Mouse (Mus musculus): ENCODE data around the gene Coro2b. TPM values are rescaled to one million over a fixed set of nuclear protein-coding genes. Genes with fewer than 3 reads are reported as not detected.

Coro2b gene
- polyA plus RNA-seq, 1 experiment from 2014 or later, result 24.6 TPM

- Histone ChIP-seq H3K27me3 (ENCODE audit: control insufficient read depth, insufficient read depth, low read depth, low read length) (no peaks in the 10 kb centered on the region), H3K9ac (ENCODE audit: low read length) (no peak overlapping the region), H3K4me3 (ENCODE audit: low read length) (no peak overlapping the region), H3K4me1 (replicated peaks; ENCODE audit: control insufficient read depth, insufficient read depth, low read length) (peaks cover 47% of the 10 kb centered on the region), H3K9me3 (ENCODE audit: control insufficient read depth, low read length) (no peaks in the 10 kb centered on the region), H3K27ac (ENCODE audit: low read length) (no peak overlapping the region), H3K36me3 (ENCODE audit: control insufficient read depth, insufficient read depth, low read length) (no peaks in the 10 kb centered on the region), H3K4me2 (ENCODE audit: low read depth, low read length) (peak overlapping the region; percentile 88; the same call in 1 of the 2 replicates)
- 84% methylated on average over 7 of the region's 7 CpGs for WGBS
- ATAC-seq (ENCODE audit: low read depth), result no peak
These were observed 2.2 kb downstream of the Coro2b start for GRCm38 (mm10) chr9:62534691-62535090.

GRCm38 (mm10) chr9:62534158-62534557, 2.7 kb downstream of the Coro2b start:
- H3K27ac ChIP-seq (ENCODE audit: low read length), result no peak overlapping the region
- WGBS, result 81% methylated on average over 2 of the region's 2 CpGs
- no peaks in the 10 kb centered on the region for H3K27me3 ChIP-seq (ENCODE audit: control insufficient read depth, insufficient read depth, low read depth, low read length)
- no peaks in the 10 kb centered on the region for H3K36me3 ChIP-seq (ENCODE audit: control insufficient read depth, insufficient read depth, low read length)
- no peak overlapping the region for H3K4me3 ChIP-seq (ENCODE audit: low read length)
- H3K4me1 ChIP-seq (replicated peaks; ENCODE audit: control insufficient read depth, insufficient read depth, low read length), result peaks cover 47% of the 10 kb centered on the region
- H3K4me2 ChIP-seq (ENCODE audit: low read depth, low read length), result no peak overlapping the region
- no peak for ATAC-seq (ENCODE audit: low read depth)
- no peak overlapping the region for H3K9ac ChIP-seq (ENCODE audit: low read length)
- H3K9me3 ChIP-seq (ENCODE audit: control insufficient read depth, low read length), result no peaks in the 10 kb centered on the region

GRCm38 (mm10) chr9:62532876-62533275, 4.0 kb downstream of the Coro2b start:
- whole genome bisulfite sequencing, result 78% methylated on average over 11 of the region's 11 CpGs
- H3K4me1 ChIP-seq (replicated peaks; ENCODE audit: control insufficient read depth, insufficient read depth, low read length), result peaks cover 45% of the 10 kb centered on the region
- H3K27ac ChIP-seq (ENCODE audit: low read length), result peak overlapping the region; percentile 90
- H3K4me2 ChIP-seq (ENCODE audit: low read depth, low read length), result no peak overlapping the region
- no peak for ATAC-seq (ENCODE audit: low read depth)
- no peak overlapping the region for H3K4me3 ChIP-seq (ENCODE audit: low read length)
- no peaks in the 10 kb centered on the region for H3K9me3 ChIP-seq (ENCODE audit: control insufficient read depth, low read length)
- no peaks in the 10 kb centered on the region for H3K36me3 ChIP-seq (ENCODE audit: control insufficient read depth, insufficient read depth, low read length)
- no peaks in the 10 kb centered on the region for H3K27me3 ChIP-seq (ENCODE audit: control insufficient read depth, insufficient read depth, low read depth, low read length)
- H3K9ac ChIP-seq (ENCODE audit: low read length), result no peak overlapping the region; the same call in 1 of the 2 replicates

DNA sequence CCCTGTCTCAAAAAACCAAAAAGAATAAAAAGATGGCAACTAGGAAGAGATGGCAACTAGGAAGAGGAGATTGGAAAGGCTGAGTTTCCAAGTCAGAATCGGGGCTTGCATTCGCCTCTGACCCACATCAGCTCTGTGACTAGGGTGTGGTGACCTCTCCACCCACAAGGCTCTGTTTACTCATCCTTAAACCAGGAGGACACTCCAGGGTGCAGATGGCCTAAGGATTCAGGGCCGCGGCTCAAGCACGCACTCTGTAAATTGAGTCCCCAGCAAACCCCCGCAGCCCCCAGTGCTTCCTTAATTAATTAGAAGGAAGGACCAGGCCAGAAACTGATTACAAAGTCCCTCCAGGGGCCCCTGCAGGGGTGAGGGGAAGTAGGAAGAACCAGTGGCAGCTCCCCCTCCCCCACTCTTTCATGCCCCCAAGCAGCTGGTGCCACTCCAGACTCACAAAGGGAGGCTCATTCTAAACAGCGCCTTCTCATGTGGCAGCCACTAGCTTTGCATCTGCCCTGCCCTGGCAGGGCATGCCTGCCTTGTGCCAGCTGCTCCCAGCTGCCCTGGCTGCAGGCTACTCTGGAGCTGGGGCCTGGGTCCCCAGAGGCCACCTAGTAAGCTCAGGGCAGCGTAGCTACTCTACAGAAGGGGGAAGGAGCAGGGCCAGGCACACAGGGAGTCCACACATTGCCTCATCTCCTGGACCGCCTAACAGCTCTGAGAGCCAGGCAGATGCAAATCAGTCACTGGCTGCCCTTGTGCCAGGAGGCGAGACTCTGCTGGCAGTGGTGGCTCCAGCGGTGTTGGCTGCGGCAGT, 5.2 kb downstream of the Coro2b start:
- WGBS, result 24% methylated on average over 12 of the region's 12 CpGs
- ATAC-seq (ENCODE audit: low read depth), result peak; percentile 55
- peak overlapping the region; percentile 50 for H3K9ac ChIP-seq (ENCODE audit: low read length)

GRCm38 (mm10) chr9:62528527-62528926, 8.3 kb downstream of the Coro2b start:
- H3K27me3 ChIP-seq (ENCODE audit: control insufficient read depth, insufficient read depth, low read depth, low read length), result no peaks in the 10 kb centered on the region
- H3K27ac ChIP-seq (ENCODE audit: low read length), result no peak overlapping the region
- no peak overlapping the region for H3K4me3 ChIP-seq (ENCODE audit: low read length)
- H3K4me1 ChIP-seq (replicated peaks; ENCODE audit: control insufficient read depth, insufficient read depth, low read length), result peaks cover 57% of the 10 kb centered on the region
- WGBS, result 79% methylated on average over 11 of the region's 11 CpGs
- H3K9me3 ChIP-seq (ENCODE audit: control insufficient read depth, low read length), result no peaks in the 10 kb centered on the region
- H3K9ac ChIP-seq (ENCODE audit: low read length), result no peak overlapping the region
- no peak for ATAC-seq (ENCODE audit: low read depth)
- no peak overlapping the region for H3K4me2 ChIP-seq (ENCODE audit: low read depth, low read length)
- no peaks in the 10 kb centered on the region for H3K36me3 ChIP-seq (ENCODE audit: control insufficient read depth, insufficient read depth, low read length)

More for the DNA sequence above, 5.2 kb downstream of the Coro2b start:
- Histone ChIP-seq H3K27ac (ENCODE audit: low read length) (peak overlapping the region; percentile 90), H3K4me3 (ENCODE audit: low read length) (no peak overlapping the region), H3K4me2 (ENCODE audit: low read depth, low read length) (0 out of 2 replicates have a peak overlapping the region, but pooled peaks have one; percentile 7), H3K27me3 (ENCODE audit: control insufficient read depth, insufficient read depth, low read depth, low read length) (no peaks in the 10 kb centered on the region), H3K36me3 (ENCODE audit: control insufficient read depth, insufficient read depth, low read length) (no peaks in the 10 kb centered on the region), H3K9me3 (ENCODE audit: control insufficient read depth, low read length) (no peaks in the 10 kb centered on the region), H3K4me1 (replicated peaks; ENCODE audit: control insufficient read depth, insufficient read depth, low read length) (peaks cover 44% of the 10 kb centered on the region)

- Histone ChIP-seq H3K27me3 (ENCODE audit: control insufficient read depth, insufficient read depth, low read depth, low read length) (no peaks in the 10 kb centered on the region), H3K27ac (ENCODE audit: low read length) (peak overlapping the region; percentile 54), H3K9me3 (ENCODE audit: control insufficient read depth, low read length) (no peaks in the 10 kb centered on the region), H3K4me1 (replicated peaks; ENCODE audit: control insufficient read depth, insufficient read depth, low read length) (peaks cover 62% of the 10 kb centered on the region), H3K36me3 (ENCODE audit: control insufficient read depth, insufficient read depth, low read length) (no peaks in the 10 kb centered on the region), H3K4me2 (ENCODE audit: low read depth, low read length) (no peak overlapping the region), H3K9ac (ENCODE audit: low read length) (no peak overlapping the region), H3K4me3 (ENCODE audit: low read length) (no peak overlapping the region)
- ATAC-seq (ENCODE audit: low read depth), result no peak
- WGBS, result 53% methylated on average over 8 of the region's 8 CpGs
These were observed 10.0 kb downstream of the Coro2b start for GRCm38 (mm10) chr9:62526858-62527257.

DNA sequence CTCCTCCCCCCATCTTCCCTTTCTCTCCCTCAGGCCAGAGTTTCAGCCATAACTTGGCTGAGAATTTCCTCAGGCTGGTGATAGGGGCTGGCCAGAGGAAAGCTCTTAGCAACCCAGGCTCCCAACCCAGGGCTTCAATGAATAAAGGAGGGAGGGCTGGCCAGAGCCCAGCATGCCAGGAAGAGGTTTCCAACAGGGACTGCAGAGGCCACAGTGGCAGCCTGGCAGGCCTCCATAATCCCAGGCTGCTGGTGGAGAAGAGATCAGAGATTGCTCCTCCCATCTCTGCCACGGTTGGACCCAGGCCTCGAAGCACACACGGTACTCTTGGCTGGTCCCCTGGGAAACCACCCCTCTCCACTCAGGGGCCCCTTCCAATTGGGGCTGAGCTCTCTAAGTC, 10.4 kb downstream of the Coro2b start:
- Histone ChIP-seq H3K9ac (ENCODE audit: low read length) (no peak overlapping the region), H3K4me1 (replicated peaks; ENCODE audit: control insufficient read depth, insufficient read depth, low read length) (peaks cover 62% of the 10 kb centered on the region), H3K9me3 (ENCODE audit: control insufficient read depth, low read length) (no peaks in the 10 kb centered on the region), H3K27me3 (ENCODE audit: control insufficient read depth, insufficient read depth, low read depth, low read length) (no peaks in the 10 kb centered on the region), H3K36me3 (ENCODE audit: control insufficient read depth, insufficient read depth, low read length) (no peaks in the 10 kb centered on the region), H3K27ac (ENCODE audit: low read length) (peak overlapping the region; percentile 54), H3K4me3 (ENCODE audit: low read length) (no peak overlapping the region), H3K4me2 (ENCODE audit: low read depth, low read length) (no peak overlapping the region)
- WGBS, result 19% methylated on average over 3 of the region's 3 CpGs
- ATAC-seq (ENCODE audit: low read depth), result peak; percentile 61

GRCm38 (mm10) chr9:62524761-62525308, 12.0 kb downstream of the Coro2b start:
- Histone ChIP-seq H3K4me2 (ENCODE audit: low read depth, low read length) (no peak overlapping the region), H3K4me3 (ENCODE audit: low read length) (no peak overlapping the region), H3K9me3 (ENCODE audit: control insufficient read depth, low read length) (no peaks in the 10 kb centered on the region), H3K36me3 (ENCODE audit: control insufficient read depth, insufficient read depth, low read length) (no peaks in the 10 kb centered on the region), H3K27ac (ENCODE audit: low read length) (no peak overlapping the region), H3K27me3 (ENCODE audit: control insufficient read depth, insufficient read depth, low read depth, low read length) (no peaks in the 10 kb centered on the region), H3K4me1 (replicated peaks; ENCODE audit: control insufficient read depth, insufficient read depth, low read length) (peaks cover 63% of the 10 kb centered on the region), H3K9ac (ENCODE audit: low read length) (no peak overlapping the region)
- 0 out of 2 replicates have a peak, but pooled peaks have one; percentile 19 for ATAC-seq (ENCODE audit: low read depth)
- 50% methylated on average over 4 of the region's 4 CpGs for WGBS

DNA sequence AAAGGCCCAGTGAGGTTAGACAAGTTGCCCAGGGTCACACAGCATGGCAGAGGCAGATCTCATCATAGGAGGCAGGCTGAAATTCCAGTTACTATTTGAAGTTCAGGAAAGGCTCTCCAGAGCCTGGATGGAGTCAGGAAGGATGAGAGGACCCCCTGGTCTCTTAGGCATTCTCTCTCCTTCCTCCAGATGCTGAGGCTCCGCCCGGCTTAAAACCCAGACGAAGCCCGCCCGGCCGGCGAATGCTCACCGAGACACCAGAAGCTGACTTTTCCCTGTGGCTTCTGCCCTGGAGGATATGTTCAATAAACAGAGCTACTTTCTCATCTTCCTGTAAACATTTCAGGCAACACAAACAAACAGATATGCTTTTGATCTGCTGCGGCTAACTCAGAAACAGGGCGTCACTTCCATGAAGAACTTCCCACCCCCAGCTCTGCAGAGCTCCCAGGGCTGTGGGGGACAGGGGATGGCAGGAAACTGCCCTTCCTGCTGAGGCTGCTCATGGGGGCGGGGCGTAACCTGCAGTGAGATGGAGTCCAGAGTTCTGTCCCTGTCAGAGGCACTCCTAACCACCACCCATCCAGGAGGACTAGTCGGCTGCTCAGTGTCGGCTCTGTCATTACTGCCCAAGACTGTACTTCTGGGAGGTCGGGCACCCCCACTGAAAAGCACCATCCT, 13.9 kb downstream of the Coro2b start:
- H3K4me2 ChIP-seq (ENCODE audit: low read depth, low read length), result peak overlapping the region; percentile 18
- H3K9me3 ChIP-seq (ENCODE audit: control insufficient read depth, low read length), result no peaks in the 10 kb centered on the region
- no peaks in the 10 kb centered on the region for H3K36me3 ChIP-seq (ENCODE audit: control insufficient read depth, insufficient read depth, low read length)
- H3K4me1 ChIP-seq (replicated peaks; ENCODE audit: control insufficient read depth, insufficient read depth, low read length), result peaks cover 63% of the 10 kb centered on the region
- peak overlapping the region; percentile 42 for H3K9ac ChIP-seq (ENCODE audit: low read length)
- no peak overlapping the region for H3K4me3 ChIP-seq (ENCODE audit: low read length)
- no peaks in the 10 kb centered on the region for H3K27me3 ChIP-seq (ENCODE audit: control insufficient read depth, insufficient read depth, low read depth, low read length)
- ATAC-seq (ENCODE audit: low read depth), result peak; percentile 66
- H3K27ac ChIP-seq (ENCODE audit: low read length), result peak overlapping the region; percentile 92
- WGBS, result 25% methylated on average over 15 of the region's 15 CpGs

All from lung, embryonic 16.5 days (tissue).